Mouse (Mus musculus) stomach, embryonic 14.5 days (tissue): ENCODE data around the gene Arhgap28. TPM values are rescaled to one million over a fixed set of nuclear protein-coding genes. Genes with fewer than 3 reads are reported as not detected.
A peak's percentile ranks its signal among the peaks of the same experiment; 100 is the strongest.

ENCODE experiments used
- ATAC-seq: fragments of 200-750 bp; cut with Nextera tagmentation; 2 replicates; pipeline ENCODE4 v1.8.0; 2017; ENCODE audit warnings: low read depth, moderate TSS enrichment; ENCODE audit not compliant: insufficient number of reproducible peaks, insufficient read depth, low FRiP score
- H3K27ac ChIP-seq: fragments of 300-500 bp; sonication (generic); 2 replicates; pipeline ENCODE4 v1.5.1; 2014; ENCODE audit warnings: mild to moderate bottlenecking, low read length, moderate library complexity, mixed read lengths
- H3K27me3 ChIP-seq: fragments of 300-500 bp; sonication (generic); 2 replicates; pipeline ENCODE4 v1.6.1; 2014; ENCODE audit warnings: low read length, control low read depth, mixed read lengths; ENCODE audit not compliant: control insufficient read depth, insufficient read depth
- H3K36me3 ChIP-seq: fragments of 300-500 bp; sonication (generic); 2 replicates; pipeline ENCODE4 v1.6.1; 2014; ENCODE audit warnings: mild to moderate bottlenecking, control low read depth, low read length, moderate library complexity, mixed read lengths; ENCODE audit not compliant: control insufficient read depth, insufficient read depth
- H3K4me1 ChIP-seq: fragments of 300-500 bp; sonication (generic); 2 replicates; pipeline ENCODE4 v1.6.1; 2014; ENCODE audit warnings: low read length, control low read depth, mixed read lengths; ENCODE audit not compliant: control insufficient read depth, insufficient read depth
- H3K4me2 ChIP-seq: fragments of 300-500 bp; sonication (generic); replicated peaks from 2 replicates; pipeline ENCODE4 v1.6.1; 2014; ENCODE audit warnings: low read depth, low read length, control low read depth
- H3K4me3 ChIP-seq: fragments of 300-500 bp; sonication (generic); 2 replicates; pipeline ENCODE4 v1.5.1; 2014; ENCODE audit warnings: low read depth, low read length, control low read depth
- H3K9ac ChIP-seq: fragments of 300-500 bp; sonication (generic); replicated peaks from 2 replicates; pipeline ENCODE4 v1.6.1; 2014; ENCODE audit warnings: low read depth, mild to moderate bottlenecking, control low read depth, low read length, moderate library complexity, mixed read lengths
- H3K9me3 ChIP-seq: fragments of 300-500 bp; sonication (generic); 2 replicates; pipeline ENCODE4 v1.6.1; 2016; ENCODE audit warnings: low read depth, low read length, control low read depth; ENCODE audit not compliant: control insufficient read depth
- WGBS: fragments of 180-500 bp; shearing (Covaris S2); extraction: QIAGEN DNeasy Blood & Tissue Kit; methylation state at CpG from one replicate; pipeline ENCODE4 v1.1.7; 2014; 5-methylcytosine and 5-hydroxymethylcytosine counted together
- polyA plus RNA-seq: library from polyadenylated mRNA; unstranded; fragments of >200 nt; fragmentation: Nextera tagmentation; extraction: Ambion mirVana; gene quantifications from 2 replicates; pipeline ENCODE4 v1.2.1, GENCODE M21; 2014

The Arhgap28 gene
- polyA plus RNA-seq, 1 experiment from 2014 or later: 43.3 TPM

- Histone ChIP-seq H3K9me3 (no peaks in the 10 kb centered on the region), H3K27me3 (no peaks in the 10 kb centered on the region), H3K27ac (no peak overlapping the region), H3K9ac (no peak overlapping the region), H3K4me2 (no peak overlapping the region), H3K36me3 (no peaks in the 10 kb centered on the region; the same call in 1 of the 2 replicates), H3K4me3 (no peak overlapping the region), H3K4me1 (no peaks in the 10 kb centered on the region)
- 99% methylated on average over 3 of the region's 3 CpGs for WGBS
- ATAC-seq: no peak
Observed at GRCm38 (mm10) chr17:67937050-67937449, 66.9 kb downstream of the Arhgap28 start.

- Histone ChIP-seq H3K4me2 (no peak overlapping the region), H3K4me3 (no peak overlapping the region), H3K9me3 (no peaks in the 10 kb centered on the region), H3K9ac (no peak overlapping the region), H3K27me3 (no peaks in the 10 kb centered on the region), H3K27ac (no peak overlapping the region), H3K4me1 (no peaks in the 10 kb centered on the region), H3K36me3 (no peaks in the 10 kb centered on the region; the same call in 1 of the 2 replicates)
- ATAC-seq: no peak
- 89% methylated on average over 4 of the region's 4 CpGs for WGBS
Observed at GRCm38 (mm10) chr17:67935556-67935955, 68.4 kb downstream of the Arhgap28 start.

DNA sequence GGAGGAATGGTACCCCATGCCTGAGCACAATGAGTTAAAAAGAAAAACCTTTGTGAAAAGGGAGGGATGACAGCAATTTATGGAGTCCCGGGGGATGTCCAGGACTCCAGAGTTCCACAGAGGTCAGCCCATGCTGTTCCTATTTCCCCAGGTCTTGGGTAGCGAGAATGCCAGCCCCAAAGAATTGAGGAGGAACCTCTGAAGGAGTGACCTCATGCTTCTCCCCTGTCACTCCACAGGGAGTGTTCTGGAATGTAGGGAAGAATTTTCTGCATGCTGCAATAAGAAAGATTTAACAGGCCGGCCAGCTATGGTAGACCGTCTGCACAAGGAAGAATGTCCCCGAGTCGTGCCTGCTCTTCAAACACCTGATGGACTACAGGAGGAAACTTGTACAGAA lies 72.5 kb downstream of the Arhgap28 start:
- Histone ChIP-seq H3K36me3 (no peaks in the 10 kb centered on the region; the same call in 1 of the 2 replicates), H3K4me3 (no peak overlapping the region), H3K9me3 (no peaks in the 10 kb centered on the region), H3K27me3 (no peaks in the 10 kb centered on the region), H3K4me1 (no peaks in the 10 kb centered on the region), H3K9ac (no peak overlapping the region), H3K27ac (no peak overlapping the region), H3K4me2 (no peak overlapping the region)
- ATAC-seq: 0 out of 2 replicates have a peak, but pooled peaks have one; percentile 28
- 66% methylated on average over 6 of the region's 6 CpGs for WGBS

DNA sequence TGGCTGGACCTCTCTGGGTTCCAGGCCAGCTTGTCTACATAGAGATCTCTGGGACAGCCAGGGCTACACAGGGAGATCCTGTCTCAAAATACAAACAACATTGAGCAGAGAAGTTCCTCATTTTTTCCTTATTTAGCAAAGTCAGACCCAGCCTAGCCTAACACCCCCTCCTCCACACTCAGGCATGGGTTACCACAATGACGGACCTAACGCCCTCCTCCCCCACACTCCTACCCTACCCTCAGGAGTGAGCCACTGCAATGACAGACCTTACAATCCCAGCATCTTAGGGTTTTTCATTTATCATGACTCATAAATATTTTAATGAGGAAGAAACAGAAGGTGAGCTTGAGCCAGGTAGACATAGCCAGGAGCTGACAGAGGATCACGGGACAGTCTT lies 73.0 kb downstream of the Arhgap28 start:
- Histone ChIP-seq H3K27ac (no peak overlapping the region), H3K9me3 (no peaks in the 10 kb centered on the region), H3K4me1 (no peaks in the 10 kb centered on the region), H3K4me3 (no peak overlapping the region), H3K36me3 (no peaks in the 10 kb centered on the region; the same call in 1 of the 2 replicates), H3K27me3 (no peaks in the 10 kb centered on the region), H3K9ac (no peak overlapping the region), H3K4me2 (no peak overlapping the region)
- 78% methylated on average over 3 of the region's 3 CpGs for WGBS
- no peak for ATAC-seq

DNA sequence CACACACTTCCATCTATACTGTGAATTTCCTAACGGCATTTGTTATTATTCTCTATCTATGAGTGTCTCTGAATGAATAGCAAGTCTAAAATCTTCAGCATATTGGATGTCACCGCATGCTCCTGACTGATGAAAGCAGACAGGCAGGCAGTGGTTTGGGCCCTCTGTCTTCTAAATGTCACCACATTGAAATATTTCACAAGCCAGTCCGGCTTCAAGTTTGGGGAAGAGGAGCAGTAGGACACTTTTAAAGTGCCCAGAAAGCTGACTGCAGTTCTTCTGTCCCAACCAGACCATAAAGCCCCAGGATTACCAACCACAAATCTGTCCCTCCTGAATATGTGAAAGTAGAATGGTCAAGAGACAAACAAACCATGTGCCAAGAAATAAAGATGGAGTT lies 73.5 kb downstream of the Arhgap28 start:
- no peaks in the 10 kb centered on the region for H3K9me3 ChIP-seq
- ATAC-seq: no peak
- WGBS: 84% methylated on average over 3 of the region's 3 CpGs
- H3K27ac ChIP-seq: no peak overlapping the region
- no peak overlapping the region for H3K4me2 ChIP-seq
- no peak overlapping the region for H3K4me3 ChIP-seq
- H3K4me1 ChIP-seq: no peaks in the 10 kb centered on the region
- no peaks in the 10 kb centered on the region; the same call in 1 of the 2 replicates for H3K36me3 ChIP-seq
- no peaks in the 10 kb centered on the region for H3K27me3 ChIP-seq
- H3K9ac ChIP-seq: no peak overlapping the region

DNA sequence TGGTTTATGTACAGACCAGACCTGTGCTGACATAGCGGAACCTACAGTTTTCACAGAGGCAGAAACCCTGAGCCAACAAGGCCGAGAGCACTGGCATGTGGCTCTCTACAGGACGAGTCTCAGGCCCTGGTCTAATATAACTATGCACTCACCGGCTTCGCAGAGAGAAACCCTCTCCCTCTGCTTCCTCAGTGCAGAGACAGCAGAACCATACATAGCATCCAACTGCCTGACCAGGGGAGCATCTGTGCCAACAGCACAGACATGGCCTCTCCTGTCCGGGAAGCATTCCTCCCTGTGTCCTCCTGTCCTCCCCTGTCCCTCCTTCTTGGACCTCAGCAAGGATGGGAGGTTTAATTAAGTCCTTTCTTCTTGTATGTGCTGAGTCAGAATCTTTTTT lies 75.6 kb downstream of the Arhgap28 start:
- no peaks in the 10 kb centered on the region; the same call in 1 of the 2 replicates for H3K36me3 ChIP-seq
- no peak for ATAC-seq
- no peaks in the 10 kb centered on the region for H3K9me3 ChIP-seq
- 81% methylated on average over 6 of the region's 6 CpGs for WGBS
- no peaks in the 10 kb centered on the region for H3K27me3 ChIP-seq
- no peak overlapping the region for H3K4me2 ChIP-seq
- no peak overlapping the region for H3K9ac ChIP-seq
- no peak overlapping the region for H3K4me3 ChIP-seq
- no peaks in the 10 kb centered on the region for H3K4me1 ChIP-seq
- H3K27ac ChIP-seq: no peak overlapping the region

- Histone ChIP-seq H3K27me3 (no peaks in the 10 kb centered on the region), H3K27ac (no peak overlapping the region), H3K9me3 (no peaks in the 10 kb centered on the region), H3K9ac (no peak overlapping the region), H3K4me1 (no peaks in the 10 kb centered on the region), H3K36me3 (no peaks in the 10 kb centered on the region), H3K4me3 (no peak overlapping the region), H3K4me2 (no peak overlapping the region)
- ATAC-seq: no peak
- 84% methylated on average over 8 of the region's 8 CpGs for WGBS
Observed at GRCm38 (mm10) chr17:67927864-67928263, 76.1 kb downstream of the Arhgap28 start.

DNA sequence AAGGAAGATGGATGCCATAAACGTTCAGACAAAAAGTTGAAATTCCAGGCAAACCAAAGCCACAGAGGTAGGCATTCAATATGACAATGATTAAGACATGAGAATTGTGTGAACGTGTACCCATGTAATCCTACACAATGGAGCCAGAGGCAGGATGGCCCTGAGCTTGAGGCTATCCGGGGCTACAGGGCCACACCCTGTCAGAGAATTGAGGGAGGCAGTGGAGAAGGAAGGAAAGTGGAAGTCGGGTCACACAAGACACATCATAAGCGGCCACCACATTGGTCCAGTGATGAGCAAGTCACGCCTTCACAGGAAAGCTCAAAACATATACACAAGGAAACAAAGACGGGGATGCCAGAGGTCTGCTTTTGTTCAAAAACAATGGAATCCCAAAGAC lies 84.0 kb downstream of the Arhgap28 start:
- no peak overlapping the region for H3K9ac ChIP-seq
- H3K9me3 ChIP-seq: no peaks in the 10 kb centered on the region
- ATAC-seq: no peak
- 84% methylated on average over 7 of the region's 7 CpGs for WGBS
- no peak overlapping the region for H3K4me2 ChIP-seq
- no peaks in the 10 kb centered on the region for H3K4me1 ChIP-seq
- H3K27me3 ChIP-seq: no peaks in the 10 kb centered on the region
- no peak overlapping the region for H3K4me3 ChIP-seq
- H3K27ac ChIP-seq: no peak overlapping the region
- no peaks in the 10 kb centered on the region for H3K36me3 ChIP-seq

DNA sequence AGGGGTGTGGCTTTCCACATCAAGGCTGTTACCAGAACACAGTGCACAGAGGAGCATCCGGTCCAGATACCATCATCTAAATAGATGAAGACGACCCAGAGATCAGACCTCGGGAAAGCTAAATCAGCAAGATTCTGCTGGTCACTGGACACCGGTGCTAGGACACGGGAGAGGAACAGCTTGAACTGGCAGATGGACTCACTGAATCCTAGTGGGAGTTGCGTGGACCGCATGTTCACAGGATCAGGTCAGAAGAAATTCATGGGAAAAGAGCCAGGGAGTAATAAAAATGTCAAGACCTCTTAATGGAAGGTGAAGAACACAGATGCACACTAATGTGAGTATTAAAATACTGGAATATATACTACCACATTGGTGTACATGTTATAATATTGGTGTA lies 85.7 kb downstream of the Arhgap28 start:
- Histone ChIP-seq H3K4me2 (no peak overlapping the region), H3K9ac (no peak overlapping the region), H3K4me3 (no peak overlapping the region), H3K36me3 (no peaks in the 10 kb centered on the region), H3K4me1 (no peaks in the 10 kb centered on the region), H3K9me3 (no peaks in the 10 kb centered on the region), H3K27me3 (no peaks in the 10 kb centered on the region), H3K27ac (no peak overlapping the region)
- 84% methylated on average over 7 of the region's 7 CpGs for WGBS
- no peak for ATAC-seq
